Mouse (Mus musculus): ENCODE results near the gene Aox4. TPM values are rescaled to one million over a fixed set of nuclear protein-coding genes. Genes with fewer than 3 reads are reported as not detected.

Gene Aox4
- polyA plus RNA-seq, 1 experiment: not detected

DNA sequence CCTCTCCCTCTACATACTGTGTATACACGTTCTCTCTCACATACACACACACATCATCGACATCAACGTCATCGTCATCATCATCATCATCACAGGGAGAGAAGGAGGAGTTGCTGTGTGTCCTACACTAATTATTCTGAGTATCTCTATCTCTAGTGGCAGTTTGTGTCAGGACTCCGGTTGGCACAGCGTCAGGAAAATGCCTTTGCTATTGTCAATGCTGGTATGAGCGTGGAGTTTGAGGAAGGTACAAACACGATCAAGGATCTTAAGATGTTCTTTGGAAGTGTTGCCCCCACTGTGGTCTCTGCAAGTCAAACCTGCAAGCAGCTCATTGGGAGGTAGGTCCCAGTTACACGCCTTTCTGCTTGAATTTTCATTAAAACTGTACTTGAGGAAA is 28.8 kb downstream of the Aox4 start:
- no peak for DNase-seq (ENCODE audit: low read depth in 1 of 2, low spot score in 2 of 2)
- Histone ChIP-seq H3K27ac (ENCODE audit: insufficient read depth, low read length) (no peak overlapping the region), H3K27me3 (ENCODE audit: control insufficient read depth, insufficient read depth, low read length) (no peaks in the 10 kb centered on the region), H3K36me3 (ENCODE audit: control insufficient read depth, insufficient read depth, low read length) (no peaks in the 10 kb centered on the region), H3K4me1 (ENCODE audit: control insufficient read depth, insufficient read depth, insufficient read length) (peaks cover under 1% of the 10 kb centered on the region; the same call in 1 of the 2 replicates), H3K4me3 (ENCODE audit: extremely low read depth, insufficient read depth, insufficient read length) (no peak overlapping the region)
- 93% methylated on average over 9 of the region's 9 CpGs for WGBS
- TF ChIP-seq CTCF (IDR thresholded peaks at IDR 0.05; ENCODE audit: extremely low read depth, insufficient read depth, insufficient read length, insufficient replicate concordance): no peak
- no peak for TF ChIP-seq POLR2A (IDR thresholded peaks at IDR 0.05; ENCODE audit: low read depth, low read length)

DNA sequence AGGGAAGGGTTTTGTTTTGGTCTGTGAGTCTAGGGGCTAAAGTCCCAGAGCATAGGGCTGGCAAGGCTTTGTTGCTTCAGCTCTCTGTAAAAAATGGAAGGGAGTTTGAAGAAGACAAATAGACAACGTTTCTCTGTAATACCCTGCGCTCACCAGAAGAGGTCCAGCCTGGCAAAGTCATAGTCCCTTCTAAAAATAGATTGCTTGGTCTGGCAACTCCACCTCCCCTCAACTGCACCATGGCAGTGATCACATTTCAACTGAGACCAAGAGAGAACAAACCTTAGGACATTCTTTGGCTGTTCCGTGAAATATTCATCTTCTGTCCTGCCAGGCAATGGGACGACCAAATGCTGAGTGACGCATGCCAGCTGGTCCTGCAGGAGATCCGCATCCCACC is 30.1 kb downstream of the Aox4 start:
- Histone ChIP-seq H3K36me3 (ENCODE audit: control insufficient read depth, insufficient read depth, low read length) (no peaks in the 10 kb centered on the region), H3K4me3 (ENCODE audit: extremely low read depth, insufficient read depth, insufficient read length) (no peak overlapping the region), H3K27ac (ENCODE audit: insufficient read depth, low read length) (no peak overlapping the region), H3K4me1 (ENCODE audit: control insufficient read depth, insufficient read depth, insufficient read length) (peaks cover 3% of the 10 kb centered on the region; the same call in 1 of the 2 replicates), H3K27me3 (ENCODE audit: control insufficient read depth, insufficient read depth, low read length) (no peaks in the 10 kb centered on the region)
- no peak for DNase-seq (ENCODE audit: low read depth in 1 of 2, low spot score in 2 of 2)
- TF ChIP-seq CTCF (IDR thresholded peaks at IDR 0.05; ENCODE audit: extremely low read depth, insufficient read depth, insufficient read length, insufficient replicate concordance): no peak
- no peak for TF ChIP-seq POLR2A (IDR thresholded peaks at IDR 0.05; ENCODE audit: low read depth, low read length)
- WGBS: 72% methylated on average over 6 of the region's 6 CpGs

DNA sequence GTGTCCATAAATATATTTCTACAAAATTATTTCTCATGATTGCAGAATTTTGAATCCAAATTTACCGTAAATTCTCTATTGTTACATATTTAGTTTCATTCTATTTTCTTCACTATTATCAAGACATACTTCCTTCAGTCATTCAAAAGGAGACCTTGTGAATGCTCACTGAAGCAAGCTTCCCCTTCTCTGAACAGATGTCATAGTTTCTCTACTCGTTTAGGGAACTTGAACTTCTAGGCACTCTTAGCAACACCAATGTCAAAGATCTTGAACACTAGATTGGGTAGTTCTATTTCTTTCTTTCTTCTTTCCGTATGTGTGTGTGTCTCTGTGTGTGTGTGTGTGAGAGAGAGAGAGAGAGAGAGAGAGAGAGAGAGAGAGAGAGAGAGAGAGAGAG is 34.3 kb downstream of the Aox4 start:
- TF ChIP-seq CTCF (IDR thresholded peaks at IDR 0.05; ENCODE audit: extremely low read depth, insufficient read depth, insufficient read length, insufficient replicate concordance) (no peak), POLR2A (IDR thresholded peaks at IDR 0.05; ENCODE audit: low read depth, low read length) (no peak)
- H3K4me1 ChIP-seq (ENCODE audit: control insufficient read depth, insufficient read depth, insufficient read length): peaks cover 3% of the 10 kb centered on the region; the same call in 1 of the 2 replicates
- 15% methylated on average over 3 of the region's 3 CpGs for WGBS
- DNase-seq (ENCODE audit: low read depth in 1 of 2, low spot score in 2 of 2): peak in 1 of 2 experiments; percentile 29
- H3K27me3 ChIP-seq (ENCODE audit: control insufficient read depth, insufficient read depth, low read length): no peaks in the 10 kb centered on the region
- no peaks in the 10 kb centered on the region for H3K36me3 ChIP-seq (ENCODE audit: control insufficient read depth, insufficient read depth, low read length)
- H3K27ac ChIP-seq (ENCODE audit: insufficient read depth, low read length): no peak overlapping the region
- H3K4me3 ChIP-seq (ENCODE audit: extremely low read depth, insufficient read depth, insufficient read length): no peak overlapping the region

DNA sequence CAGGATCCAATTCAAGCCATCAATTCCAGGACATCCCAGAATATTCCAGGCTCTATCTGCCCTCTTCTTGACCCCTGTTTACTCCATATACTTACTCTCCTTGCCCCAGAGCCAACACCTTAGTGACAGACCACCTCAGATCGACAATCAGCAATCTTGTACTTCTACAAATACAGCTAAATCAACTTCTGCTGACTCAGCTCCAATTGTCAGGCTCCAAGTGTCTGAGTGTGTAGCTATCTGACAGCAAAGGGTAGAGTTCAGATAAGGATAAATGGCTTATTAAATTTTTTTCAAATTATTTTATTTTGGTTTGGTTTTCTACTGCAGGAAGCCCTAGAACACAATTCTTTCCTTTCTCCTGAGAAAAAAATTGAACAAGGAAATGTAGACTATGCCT is 38.3 kb downstream of the Aox4 start:
- no peak for DNase-seq (ENCODE audit: low read depth in 1 of 2, low spot score in 2 of 2)
- WGBS: 58% methylated on average over 1 of the region's 1 CpGs
- Histone ChIP-seq H3K4me1 (ENCODE audit: control insufficient read depth, insufficient read depth, insufficient read length) (peaks cover 3% of the 10 kb centered on the region; the same call in 1 of the 2 replicates), H3K27me3 (ENCODE audit: control insufficient read depth, insufficient read depth, low read length) (no peaks in the 10 kb centered on the region), H3K36me3 (ENCODE audit: control insufficient read depth, insufficient read depth, low read length) (no peaks in the 10 kb centered on the region), H3K4me3 (ENCODE audit: extremely low read depth, insufficient read depth, insufficient read length) (no peak overlapping the region), H3K27ac (ENCODE audit: insufficient read depth, low read length) (no peak overlapping the region)
- TF ChIP-seq CTCF (IDR thresholded peaks at IDR 0.05; ENCODE audit: extremely low read depth, insufficient read depth, insufficient read length, insufficient replicate concordance) (no peak), POLR2A (IDR thresholded peaks at IDR 0.05; ENCODE audit: low read depth, low read length) (no peak)

DNA sequence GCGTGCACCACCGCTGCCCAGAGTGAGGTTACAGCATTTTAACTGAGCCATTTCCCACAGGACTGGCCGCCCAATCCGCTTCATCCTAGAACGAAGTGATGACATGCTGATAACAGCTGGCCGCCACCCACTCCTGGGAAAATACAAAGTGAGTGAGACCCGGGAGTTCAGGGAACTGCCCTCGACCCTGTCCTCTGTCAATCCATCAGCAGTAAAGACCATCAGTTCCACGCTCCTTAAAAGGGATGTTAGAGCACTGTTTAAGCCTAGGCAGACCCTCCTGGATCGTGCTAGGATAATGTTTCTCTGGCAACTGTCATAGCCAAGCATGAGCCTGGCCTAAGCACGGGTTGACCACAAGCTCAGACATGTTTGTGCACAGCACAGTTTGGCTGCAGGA is 43.3 kb downstream of the Aox4 start:
- no peak for DNase-seq (ENCODE audit: low read depth in 1 of 2, low spot score in 2 of 2)
- Histone ChIP-seq H3K27ac (ENCODE audit: insufficient read depth, low read length) (no peak overlapping the region), H3K4me1 (ENCODE audit: control insufficient read depth, insufficient read depth, insufficient read length) (no peaks in the 10 kb centered on the region), H3K36me3 (ENCODE audit: control insufficient read depth, insufficient read depth, low read length) (no peaks in the 10 kb centered on the region), H3K27me3 (ENCODE audit: control insufficient read depth, insufficient read depth, low read length) (no peaks in the 10 kb centered on the region), H3K4me3 (ENCODE audit: extremely low read depth, insufficient read depth, insufficient read length) (no peak overlapping the region)
- 79% methylated on average over 11 of the region's 11 CpGs for WGBS
- TF ChIP-seq POLR2A (IDR thresholded peaks at IDR 0.05; ENCODE audit: low read depth, low read length): no peak
- no peak for TF ChIP-seq CTCF (IDR thresholded peaks at IDR 0.05; ENCODE audit: extremely low read depth, insufficient read depth, insufficient read length, insufficient replicate concordance)

DNA sequence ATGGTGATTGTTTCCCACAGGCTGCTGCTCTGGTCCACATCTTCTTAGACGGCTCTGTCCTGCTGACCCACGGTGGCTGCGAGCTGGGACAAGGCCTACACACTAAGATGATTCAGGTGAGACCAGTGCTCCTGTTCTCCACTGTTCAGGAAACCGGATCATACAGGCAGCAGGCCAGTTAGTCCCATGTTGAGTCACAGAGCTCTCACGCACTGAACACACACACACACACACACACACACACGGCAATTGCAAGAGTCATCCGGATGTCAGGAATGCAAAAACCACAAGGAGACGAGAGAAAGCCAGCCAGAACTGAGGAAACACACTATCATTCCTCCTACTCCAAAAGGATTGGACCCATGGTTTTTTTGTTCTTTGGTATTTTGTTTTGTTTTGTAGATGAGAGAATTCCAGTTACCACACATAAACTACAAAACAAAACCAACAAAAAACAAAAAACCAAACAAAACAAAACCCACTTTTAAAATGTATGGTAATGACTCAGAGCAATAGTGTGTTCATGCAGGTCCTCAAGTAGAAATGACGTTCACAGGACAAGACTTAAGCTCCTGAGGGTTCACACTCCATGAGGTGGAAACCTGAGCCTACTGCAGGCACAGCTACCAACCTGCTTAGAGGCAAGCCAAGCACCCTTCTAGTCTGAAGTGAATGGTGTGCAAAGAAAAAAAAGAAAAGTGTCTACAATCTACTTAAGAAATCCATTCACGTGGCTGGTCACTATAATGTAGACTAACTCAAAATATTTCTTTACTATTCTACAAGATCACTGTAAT is 47.2 kb downstream of the Aox4 start:
- no peak for TF ChIP-seq POLR2A (IDR thresholded peaks at IDR 0.05; ENCODE audit: low read depth, low read length)
- no peaks in the 10 kb centered on the region for H3K27me3 ChIP-seq (ENCODE audit: control insufficient read depth, insufficient read depth, low read length)
- H3K36me3 ChIP-seq (ENCODE audit: control insufficient read depth, insufficient read depth, low read length): no peaks in the 10 kb centered on the region
- 84% methylated on average over 10 of the region's 10 CpGs for WGBS
- H3K27ac ChIP-seq (ENCODE audit: insufficient read depth, low read length): no peak overlapping the region
- DNase-seq (ENCODE audit: low read depth in 1 of 2, low spot score in 2 of 2): no peak
- no peaks in the 10 kb centered on the region for H3K4me1 ChIP-seq (ENCODE audit: control insufficient read depth, insufficient read depth, insufficient read length)
- H3K4me3 ChIP-seq (ENCODE audit: extremely low read depth, insufficient read depth, insufficient read length): no peak overlapping the region

DNA sequence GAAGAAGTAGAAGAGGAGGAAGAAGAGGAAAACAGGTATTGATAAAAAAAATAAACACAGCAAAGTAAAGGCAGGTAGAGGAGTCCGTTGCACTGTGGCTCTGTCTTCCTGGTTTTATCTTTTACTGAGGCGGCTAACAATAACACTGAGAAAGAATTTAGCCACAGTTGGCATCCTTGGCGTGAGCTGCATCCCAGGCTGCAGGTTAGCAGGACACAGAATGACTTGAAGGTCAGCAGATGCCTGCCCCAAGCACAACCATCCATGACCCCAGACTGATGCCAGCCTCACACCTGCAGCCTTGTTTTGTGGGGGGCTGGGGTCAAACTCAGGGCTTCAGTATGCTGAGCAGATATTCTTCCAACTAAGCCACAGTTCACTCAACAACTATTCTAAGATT is 50.1 kb downstream of the Aox4 start:
- Histone ChIP-seq H3K36me3 (ENCODE audit: control insufficient read depth, insufficient read depth, low read length) (no peaks in the 10 kb centered on the region), H3K27me3 (ENCODE audit: control insufficient read depth, insufficient read depth, low read length) (no peaks in the 10 kb centered on the region), H3K4me1 (ENCODE audit: control insufficient read depth, insufficient read depth, insufficient read length) (no peaks in the 10 kb centered on the region), H3K27ac (ENCODE audit: insufficient read depth, low read length) (no peak overlapping the region), H3K4me3 (ENCODE audit: extremely low read depth, insufficient read depth, insufficient read length) (no peak overlapping the region)
- WGBS: 78% methylated on average over 3 of the region's 3 CpGs
- DNase-seq (ENCODE audit: low read depth in 1 of 2, low spot score in 2 of 2): no peak
- TF ChIP-seq POLR2A (IDR thresholded peaks at IDR 0.05; ENCODE audit: low read depth, low read length): no peak
- no peak for TF ChIP-seq CTCF (IDR thresholded peaks at IDR 0.05; ENCODE audit: extremely low read depth, insufficient read depth, insufficient read length, insufficient replicate concordance)

Data from spleen, adult 2 months (tissue).